Mouse (Mus musculus) liver, embryonic 14.5 days (tissue): Measurements from ENCODE around the gene B430305J03Rik.

ENCODE experiments used
- CTCF ChIP-seq: IDR thresholded peaks from 2 replicates; pipeline ENCODE4 v1.5.1; 2016; ENCODE audit warnings: antibody characterized with exemption, low read depth, control low read depth
- EP300 ChIP-seq: IDR thresholded peaks from 2 replicates; pipeline ENCODE4 v1.6.1; 2016; ENCODE audit warnings: antibody characterized with exemption, low read depth

DNA sequence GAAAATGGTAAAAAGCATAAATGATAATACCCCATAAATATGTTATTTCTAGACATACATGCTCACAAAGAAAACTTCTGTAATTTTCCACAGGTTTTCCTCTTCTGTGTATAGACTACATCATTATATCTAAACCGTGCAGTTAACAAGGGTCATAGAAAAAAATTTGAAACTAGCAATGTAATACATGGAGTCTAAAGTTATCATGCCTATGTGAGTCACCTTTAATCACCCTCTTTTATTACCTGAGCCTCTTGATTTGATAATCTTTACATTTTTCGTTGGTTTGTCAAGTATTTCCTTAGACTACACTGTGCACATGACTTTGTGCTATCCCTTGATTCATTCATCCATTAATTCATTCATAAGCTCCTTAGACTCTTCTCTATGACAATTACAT lies 50.7 kb downstream of the B430305J03Rik start:
- TF ChIP-seq CTCF (no peak), EP300 (no peak)
